Mouse (Mus musculus) naive thymus-derived CD4-positive, alpha-beta T cell, adult 2 months (primary cell): ENCODE data around the gene Glis1.

ENCODE experiments used
- DNase-seq: peaks from one replicate; pipeline ENCODE4 v3.0.0-alpha.2; 2011; ENCODE audit warnings: low read depth

Gene Glis1

DNA sequence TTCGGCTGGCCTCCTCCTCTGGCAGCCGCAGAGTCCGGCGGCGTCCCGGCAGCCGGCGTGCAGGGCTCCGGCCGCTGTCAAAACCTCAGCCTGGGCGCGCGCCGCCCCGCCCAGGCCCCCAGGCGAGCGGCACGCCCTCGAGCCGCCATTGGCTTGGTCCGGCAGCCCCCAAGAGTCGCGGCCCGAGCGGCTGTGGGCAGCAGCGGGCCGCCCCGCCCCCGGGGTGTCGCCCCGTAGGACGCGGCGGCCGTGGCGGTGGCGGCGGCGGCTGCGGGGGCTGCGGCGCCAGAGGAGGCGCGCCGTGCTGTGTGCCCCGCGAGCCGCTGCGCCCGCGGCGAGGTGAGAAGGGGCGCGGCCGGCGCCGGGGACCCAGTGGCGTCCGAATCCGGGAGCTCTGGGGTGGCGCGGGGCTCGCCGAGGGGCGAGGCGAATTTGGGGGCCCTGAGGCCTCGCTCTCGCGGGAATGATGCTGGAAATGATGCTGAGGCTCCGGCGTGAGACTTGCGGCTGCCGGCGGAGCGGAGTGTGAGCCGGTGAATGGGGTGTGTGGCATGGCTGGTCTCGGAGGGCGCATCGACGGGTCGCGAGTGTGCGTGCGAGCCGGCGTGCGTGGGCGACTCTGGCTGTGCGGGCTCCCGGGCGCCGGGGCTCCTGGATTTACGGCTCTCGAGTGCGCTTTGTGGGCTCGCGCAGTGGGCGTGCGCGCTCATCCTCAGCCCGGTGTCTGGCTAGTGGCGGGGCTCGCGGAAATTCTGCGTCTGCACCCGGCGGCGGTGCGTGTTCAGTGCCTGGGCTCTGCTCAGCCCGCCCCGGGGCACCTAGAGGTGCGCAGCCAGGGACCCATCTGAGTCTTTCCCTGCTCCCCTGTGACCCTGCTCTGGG is at the start of gene Glis1:
Gene Glis1, plus strand, starts transcription at position 236 of the 882 bp plus-strand sequence.
- DNase-seq: no peak

DNA sequence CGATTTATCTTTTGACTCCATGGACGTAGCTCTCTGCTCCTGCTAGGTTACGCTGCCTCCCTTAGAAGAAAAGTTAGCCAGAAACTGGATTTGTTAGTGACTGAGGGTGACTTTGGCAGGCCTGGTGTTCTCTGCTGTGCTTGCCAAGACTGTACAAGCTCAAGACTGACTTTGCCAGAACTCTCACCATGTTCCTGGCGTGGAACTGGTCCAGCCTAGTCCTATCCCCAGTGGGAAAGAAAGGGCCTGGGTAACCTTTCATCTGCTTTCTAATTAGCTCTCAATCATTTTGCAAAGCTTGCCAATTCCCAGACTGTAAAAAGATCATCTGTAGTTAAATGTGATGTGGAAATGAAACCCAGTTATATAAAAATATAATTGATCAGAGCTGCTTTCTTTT is 47.4 kb upstream of the Glis1 start:
- DNase-seq: no peak

DNA sequence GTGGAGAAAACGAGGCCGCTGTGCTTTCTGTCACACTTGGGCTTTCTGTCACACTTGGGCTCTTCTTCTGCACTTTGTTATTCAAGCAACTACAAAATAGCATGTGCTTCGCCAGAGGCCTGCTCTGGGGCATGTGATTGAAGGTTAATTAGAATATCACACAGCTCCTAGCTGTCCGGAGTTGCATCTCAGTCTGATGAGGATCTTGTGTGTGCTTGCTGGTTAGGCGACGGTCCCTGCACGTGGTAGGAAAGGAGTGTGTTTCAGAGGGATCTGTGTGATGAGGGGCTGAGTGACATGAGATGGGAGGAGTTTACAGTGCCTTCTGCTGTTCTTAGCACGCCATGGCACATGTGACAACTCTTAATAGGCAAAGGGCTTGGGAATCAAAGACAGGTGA is 46.9 kb upstream of the Glis1 start:
- no peak for DNase-seq

DNA sequence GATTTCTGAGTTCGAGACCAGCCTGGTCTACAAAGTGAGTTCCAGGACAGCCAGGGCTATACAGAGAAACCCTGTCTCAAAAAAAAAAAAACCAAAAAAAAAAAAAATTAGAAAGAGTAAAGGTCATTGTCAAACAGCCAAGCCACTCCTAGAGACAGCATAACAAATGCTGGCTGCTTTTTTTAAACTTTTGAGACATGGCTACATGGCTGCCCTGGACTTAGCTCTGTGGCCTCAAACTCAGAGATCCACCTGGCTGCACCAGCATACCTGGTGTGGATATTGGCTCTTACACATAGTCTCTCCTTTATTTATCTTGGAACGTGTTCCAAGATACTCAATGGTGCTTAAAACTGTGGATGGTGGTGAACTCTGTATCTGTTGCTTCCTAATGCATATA is 46.1 kb upstream of the Glis1 start:
- DNase-seq: no peak

DNA sequence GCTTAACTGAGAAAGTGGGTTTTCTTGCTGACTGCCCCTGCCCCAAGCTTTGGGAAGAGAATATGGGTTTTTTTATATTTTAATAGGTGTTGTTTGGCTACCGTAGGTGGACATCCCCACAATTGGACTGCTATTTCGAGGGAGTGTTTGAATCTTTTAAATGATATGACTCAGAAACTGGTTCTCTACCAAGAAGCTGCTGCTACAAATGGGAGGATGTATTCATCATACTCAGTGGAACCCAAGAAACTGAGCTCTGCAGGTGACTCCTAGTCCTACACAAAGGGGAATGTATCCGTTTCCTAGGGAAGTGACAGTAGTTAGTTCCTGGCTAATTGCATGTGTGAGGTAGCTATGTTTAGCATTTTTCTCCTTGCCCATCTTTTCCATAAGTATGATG is 45.0 kb upstream of the Glis1 start:
- DNase-seq: no peak

DNA sequence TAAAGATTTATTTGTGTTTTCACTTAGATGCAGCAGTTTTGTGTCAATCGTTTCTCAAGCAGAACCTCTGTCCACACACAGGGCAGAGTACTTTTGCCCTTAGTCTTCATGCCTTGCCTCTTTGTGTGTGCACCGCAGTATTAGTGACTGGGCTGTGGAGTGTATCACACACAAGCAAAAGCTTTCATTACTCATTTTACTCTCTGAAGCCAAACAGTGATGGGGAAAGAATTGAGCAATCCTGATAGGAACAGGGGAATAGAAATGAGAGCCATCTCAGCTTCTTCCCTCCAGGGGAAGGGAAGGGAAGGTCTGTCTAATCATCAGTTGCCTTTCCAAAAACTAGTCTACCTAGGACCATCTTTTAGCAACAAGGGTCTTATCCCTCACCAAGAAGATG is 40.6 kb upstream of the Glis1 start:
- DNase-seq: no peak

DNA sequence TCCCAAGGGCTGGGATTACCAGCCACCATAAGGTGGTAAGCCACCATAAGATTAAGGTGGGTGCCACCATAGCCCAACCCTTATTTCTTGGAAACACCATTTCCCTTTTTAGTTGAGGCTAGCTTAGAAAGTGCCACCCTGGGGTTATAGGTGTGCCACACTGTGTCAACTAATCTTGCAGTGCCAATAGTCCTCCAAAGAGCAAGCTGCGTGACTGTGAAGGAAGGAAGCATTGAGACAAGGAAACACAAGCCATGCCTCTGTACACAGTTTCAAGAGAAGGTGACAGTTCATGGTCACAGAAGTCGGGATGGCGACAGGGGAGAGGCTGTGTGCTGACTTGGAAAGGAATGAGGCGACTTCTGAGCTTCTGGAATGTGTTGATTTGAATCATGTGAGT is 14.2 kb upstream of the Glis1 start:
- DNase-seq: no peak

DNA sequence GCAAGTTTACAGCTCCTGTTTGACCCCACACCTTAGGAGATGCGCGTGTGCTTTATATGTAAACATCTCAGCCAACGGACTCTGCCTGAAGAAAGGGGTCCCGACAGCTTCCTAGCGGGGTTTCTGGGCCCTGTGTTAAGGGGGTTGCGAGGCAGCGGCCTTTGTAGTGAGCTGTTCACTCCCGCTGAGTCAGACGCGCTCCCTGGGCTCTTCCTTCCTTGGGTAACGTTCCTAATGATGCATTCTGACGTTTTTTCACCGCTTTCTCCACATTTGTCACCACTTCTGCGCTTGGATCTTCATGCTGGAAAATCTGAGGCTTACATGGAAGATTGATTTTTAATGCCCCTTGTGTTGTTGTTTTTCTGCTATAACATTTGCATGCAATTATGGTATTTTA is 12.7 kb upstream of the Glis1 start:
- no peak for DNase-seq

DNA sequence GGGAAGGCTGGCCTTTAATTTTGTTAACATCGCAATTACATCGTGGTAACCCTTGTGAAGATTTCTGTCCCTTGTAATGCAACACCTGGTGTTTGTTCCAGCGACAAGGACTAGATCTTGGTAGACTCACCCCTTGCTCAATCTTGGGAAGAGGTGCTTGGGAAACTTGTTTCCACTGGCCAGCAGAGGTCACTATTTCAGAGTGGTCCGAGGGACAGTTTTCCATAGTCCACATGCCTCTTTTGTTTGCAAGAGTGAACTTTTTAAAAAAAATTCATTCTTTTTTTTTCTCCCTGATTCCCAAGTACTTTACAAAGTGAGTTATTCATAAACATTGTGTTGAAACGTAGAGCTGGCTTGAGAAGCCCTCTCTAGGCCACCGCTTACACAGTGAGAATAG is 12.2 kb upstream of the Glis1 start:
- no peak for DNase-seq

DNA sequence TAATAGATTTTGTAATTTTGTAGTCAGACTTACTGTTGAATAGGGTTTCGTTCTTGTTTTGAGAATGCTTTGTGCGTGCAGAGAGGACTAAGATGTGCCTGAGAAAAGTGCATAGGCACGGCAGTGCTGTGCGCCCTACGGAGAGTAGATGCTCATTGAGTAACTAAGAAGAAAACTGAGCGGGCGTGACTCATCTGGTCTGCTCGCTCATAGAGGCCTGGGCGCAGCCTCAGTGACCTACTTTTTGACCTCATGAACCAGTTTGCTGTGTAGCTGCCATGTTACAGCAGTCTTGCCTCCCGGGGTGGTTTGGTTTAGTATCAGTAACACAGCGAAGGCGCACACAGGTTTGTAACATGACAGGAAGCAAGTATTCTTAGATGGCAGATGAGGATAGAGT is 8.8 kb upstream of the Glis1 start:
- DNase-seq: no peak

DNA sequence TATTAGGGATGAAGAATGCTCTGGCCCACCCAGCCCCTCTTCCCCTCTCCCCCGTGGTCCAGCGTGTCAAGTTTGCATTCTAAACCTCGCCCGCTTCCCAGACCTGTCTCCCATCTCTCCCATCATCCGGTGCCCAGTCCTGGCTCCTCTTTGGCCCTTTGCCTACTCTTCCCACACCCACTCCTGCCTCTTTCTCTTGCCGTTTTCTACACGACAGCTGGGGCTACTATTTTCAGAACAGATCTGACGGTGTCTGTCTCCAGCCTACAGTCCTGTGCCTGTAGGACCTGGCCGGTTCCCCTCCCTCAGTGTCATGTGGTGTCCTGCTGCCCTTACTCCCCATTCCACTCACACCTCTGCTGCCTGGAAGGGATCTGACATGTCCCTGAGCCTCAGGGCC is 7.8 kb upstream of the Glis1 start:
- no peak for DNase-seq

DNA sequence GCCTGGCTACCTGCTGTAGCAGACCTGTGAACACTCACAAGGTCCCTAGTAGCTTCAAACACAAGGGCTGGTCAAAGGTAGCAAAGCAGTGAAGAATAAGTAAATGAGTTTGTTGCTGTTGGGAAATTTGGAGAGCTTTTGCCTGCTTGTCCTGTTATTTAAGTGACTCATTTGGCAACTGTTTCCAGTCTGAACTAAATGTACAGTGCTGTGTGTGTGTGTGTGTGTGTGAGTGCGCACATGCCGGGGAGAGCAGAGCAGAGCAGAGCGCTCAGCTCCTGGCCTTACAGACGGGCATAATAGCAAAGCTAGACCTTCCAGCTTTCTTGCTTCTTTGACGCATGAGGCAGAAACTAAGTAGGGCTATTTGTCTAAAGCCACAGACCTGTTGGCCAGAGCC is 1.7 kb upstream of the Glis1 start:
- no peak for DNase-seq

DNA sequence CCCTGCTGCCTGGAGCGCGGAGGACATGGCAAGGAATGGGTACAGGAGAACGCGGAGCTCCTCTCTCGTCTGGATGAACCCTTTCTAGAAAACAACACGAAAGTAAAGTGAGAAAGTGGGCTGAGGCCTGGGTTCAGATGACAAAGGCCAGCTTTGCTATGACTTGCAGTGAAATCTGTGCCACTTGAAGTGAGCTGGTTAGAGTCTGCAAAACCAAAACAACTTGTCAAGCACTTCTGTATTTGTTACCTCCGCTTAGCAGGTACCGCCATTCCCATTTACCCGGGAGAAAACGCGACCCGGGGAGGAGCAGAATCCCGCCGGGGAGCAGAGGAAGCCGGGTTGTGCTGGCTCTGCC is 414 bp upstream of the Glis1 start:
- DNase-seq: no peak

DNA sequence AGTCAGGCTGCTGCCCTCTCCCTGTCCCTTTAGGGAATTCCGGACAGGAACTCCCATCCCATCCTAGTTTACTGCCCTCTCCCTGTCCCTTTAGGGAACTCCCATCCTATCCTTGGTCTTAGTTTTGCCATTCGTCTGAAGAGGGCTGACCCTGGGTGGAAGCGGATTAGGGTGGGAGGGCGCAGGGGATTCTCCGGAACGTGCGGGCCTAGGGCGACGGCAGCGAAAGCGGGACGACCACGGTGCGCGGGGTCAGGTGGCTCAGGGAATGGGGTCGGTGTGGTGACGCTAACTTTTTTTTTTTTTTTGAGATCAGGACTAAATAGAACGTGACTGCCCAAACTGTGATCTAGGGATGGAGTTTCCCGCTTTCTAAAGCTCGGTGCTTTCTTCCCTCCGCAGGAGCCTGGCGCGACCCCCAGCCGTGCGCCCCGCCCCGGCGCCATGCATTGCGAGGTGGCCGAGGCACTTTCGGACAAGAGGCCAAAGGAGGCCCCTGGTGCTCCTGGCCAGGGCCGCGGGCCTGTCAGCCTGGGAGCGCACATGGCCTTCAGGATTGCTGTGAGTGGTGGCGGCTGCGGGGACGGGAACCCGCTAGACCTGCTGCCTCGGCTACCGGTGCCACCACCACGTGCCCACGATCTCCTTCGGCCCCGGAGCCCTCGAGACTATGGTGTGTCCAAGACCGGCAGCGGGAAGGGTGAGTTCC is 1.0 kb downstream of the Glis1 start:
- DNase-seq: no peak

DNA sequence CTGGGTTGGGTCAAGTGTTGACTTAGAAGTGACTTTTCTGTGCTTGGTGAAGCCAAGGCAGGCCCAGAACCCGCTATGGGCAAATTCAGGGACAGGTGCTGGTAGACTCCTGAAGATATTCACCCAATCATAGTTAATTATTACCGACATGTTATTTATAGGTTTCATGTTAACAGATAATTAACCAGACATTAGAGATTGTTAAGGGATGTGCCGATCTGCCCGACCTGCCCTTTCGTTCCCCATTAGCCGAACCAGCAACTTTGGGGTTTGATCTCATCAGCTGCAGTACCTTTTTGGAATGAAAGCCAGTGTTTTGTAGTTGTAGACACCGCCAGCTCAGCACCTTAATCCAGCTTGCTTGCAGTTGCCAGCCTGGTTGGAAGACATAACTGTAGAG is 2.1 kb downstream of the Glis1 start:
- DNase-seq: no peak

DNA sequence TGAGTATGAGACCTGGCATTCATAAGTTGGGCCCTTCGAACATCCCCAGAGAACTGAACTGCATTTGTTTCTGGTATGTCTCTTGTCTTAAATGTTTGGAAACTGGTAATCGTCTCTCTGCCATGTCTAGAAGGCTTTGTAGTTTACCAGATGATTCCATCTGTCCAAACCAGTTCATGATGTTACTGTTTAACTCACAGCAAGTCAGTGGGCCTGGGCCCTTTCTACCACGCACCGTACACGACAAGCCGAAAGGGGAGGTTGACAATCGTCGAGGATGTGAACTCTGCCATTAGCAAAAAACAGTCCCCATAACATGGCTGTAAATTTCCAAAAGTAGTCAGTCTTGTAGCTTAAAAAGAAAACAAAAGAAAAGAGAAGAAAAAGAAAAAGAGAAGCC is 4.3 kb downstream of the Glis1 start:
- no peak for DNase-seq

DNA sequence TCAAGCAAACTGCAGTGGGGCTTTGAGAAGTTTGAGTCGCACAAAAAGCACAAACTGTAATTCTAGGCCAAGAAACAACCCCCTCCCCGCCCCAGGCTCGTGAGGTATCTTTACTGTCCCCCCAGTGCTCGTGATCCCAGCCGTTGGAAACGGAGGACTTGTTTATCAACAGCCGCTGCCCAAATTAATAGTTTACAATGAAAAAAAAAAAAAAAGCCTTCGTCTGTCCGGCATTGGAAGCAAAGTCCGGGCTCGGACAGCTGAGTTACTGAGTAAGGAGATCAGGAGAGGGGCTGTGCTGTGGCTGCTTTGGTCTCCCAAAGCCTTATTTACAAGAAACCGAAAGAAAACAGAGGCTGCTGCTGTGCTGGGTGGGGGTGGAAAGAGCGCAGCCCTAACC is 5.9 kb downstream of the Glis1 start:
- no peak for DNase-seq

DNA sequence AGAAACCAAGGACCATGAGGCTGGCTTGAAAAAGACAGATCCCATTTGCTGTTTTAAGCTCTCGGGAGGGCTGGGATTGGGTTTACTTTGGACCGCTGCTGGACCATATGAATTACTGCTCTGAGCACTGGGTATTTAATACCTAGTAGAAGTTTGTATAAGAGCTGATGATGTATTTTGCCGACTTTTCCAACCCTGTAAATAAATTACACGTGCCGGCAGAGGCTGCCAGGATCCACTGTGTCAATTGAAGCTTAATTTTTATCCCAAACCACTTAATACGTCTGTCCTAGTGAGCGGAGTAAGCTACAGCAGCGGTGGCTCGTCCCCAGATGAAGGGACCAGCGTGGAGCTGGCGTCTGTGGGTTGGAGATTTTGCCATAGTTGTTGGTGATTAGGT is 7.9 kb downstream of the Glis1 start:
- DNase-seq: no peak

DNA sequence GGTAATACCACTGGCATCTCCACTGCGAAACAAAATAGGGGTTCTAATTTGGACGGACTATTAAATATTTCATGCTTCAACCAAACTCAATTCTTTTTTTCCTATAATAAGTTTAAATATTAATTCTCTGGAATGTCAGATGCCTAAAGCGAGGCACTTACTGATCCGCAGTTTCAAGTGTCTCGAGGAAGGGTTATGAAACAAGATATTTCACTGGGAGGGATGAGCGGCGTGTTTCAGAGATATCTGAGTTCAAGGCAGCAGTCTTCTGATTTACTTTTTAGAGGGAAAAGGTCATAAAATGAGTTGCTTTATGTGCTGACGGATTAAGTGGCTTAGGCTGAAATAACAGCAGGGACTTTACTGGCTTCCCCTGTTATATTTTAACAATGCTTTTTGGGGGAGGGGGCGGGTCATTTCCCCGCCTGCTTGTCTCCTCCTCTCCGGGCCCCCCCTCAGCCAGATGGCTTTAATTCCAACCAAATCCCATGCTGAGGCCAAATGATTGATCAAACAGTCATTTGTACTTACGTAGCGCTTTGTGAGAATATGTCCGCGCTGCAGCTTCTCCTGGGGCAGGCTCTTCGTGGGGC is 8.6 kb downstream of the Glis1 start:
- no peak for DNase-seq

DNA sequence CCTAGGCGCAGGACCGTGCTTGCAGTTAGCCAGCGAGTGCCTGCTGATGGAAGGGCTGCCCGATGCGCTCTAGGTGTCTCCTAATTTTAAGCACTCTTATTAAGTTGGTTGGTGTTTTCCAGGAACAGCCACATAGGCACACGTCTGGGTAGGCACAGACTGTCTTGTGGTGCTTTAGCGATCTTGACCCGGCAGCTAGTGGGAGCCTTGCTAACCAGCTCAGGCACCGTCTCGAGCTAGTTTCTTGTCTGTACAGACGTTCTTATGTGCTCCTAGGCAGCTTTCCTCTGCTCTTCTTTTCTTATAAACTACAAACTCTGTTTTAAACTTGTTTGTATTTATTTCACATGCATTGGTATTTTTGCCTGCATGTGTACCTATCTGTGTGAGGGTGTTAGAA is 9.2 kb downstream of the Glis1 start:
- DNase-seq: no peak

DNA sequence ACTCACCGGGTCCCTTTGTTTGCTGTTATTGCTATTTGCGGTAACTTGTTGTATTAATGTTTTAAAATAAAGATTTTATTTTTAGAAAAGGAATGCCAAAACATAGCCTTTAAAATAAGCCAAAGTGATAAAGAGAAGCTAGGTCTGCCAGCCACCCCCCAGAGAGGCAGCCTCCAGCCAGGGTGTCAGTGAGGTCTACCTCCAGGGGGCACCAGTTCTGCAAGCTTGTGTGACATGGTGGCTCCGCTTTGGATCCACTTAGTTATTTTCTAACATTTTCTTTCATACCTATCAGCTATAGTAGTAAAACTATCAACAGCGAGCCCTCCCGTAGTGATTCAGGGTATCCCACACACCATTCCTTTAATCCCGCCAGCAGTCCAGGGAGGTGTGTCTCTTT is 14.1 kb downstream of the Glis1 start:
- DNase-seq: no peak

DNA sequence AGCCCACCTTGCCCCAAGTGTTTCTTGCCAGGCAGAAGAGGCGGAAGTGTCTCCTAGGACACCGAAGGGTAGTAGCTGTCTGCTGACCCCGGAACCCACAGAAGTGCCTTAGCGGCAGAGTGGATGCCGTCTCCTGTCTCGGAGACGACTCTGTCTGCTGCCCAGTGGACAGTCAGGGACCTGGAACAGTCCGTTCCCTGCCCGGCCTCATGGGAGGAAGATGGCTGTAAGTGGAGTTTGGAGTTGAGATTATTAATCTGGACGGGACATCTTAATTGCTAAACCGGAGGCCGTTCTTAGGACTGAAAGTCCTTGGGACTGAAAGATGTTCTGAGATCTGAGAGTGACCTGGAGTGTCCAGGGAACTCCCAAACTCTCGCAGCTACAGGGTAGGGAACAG is 15.1 kb downstream of the Glis1 start:
- DNase-seq: no peak

DNA sequence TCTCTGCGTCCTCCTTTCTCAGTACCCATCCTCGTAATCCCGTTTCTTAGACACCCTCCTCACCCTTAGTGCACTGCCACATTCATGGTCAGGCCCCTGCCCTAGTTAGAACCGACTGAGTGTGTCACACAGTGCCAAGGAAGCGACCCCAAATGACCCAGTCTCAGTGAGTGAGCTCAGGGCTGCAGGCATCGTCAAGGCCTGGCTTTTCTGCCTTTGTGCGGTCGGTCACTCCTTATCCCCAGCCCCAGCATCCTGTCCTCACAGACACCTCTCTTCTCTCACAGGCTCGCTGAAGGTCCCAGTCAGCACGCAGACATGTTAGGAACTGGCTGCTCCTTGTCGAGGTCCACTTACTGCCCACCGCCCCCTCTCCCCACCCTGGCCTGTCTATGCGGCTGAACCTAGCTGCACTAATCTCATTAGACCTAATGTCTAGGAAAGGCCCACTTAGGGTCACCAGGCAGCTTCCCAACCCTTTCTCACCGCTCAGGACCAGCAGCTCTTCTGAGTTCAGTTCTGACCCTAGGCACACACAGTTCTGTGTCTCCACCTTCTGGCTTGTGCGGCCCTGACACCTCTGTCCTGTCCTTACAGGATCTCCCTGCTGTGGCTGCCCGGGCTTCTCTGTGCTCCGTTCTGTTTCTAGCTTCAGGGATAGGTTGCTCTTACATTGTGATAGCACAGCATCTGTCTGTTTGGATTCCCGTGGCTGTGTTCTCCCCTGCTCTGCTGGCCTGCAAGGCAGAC is 18.1 kb downstream of the Glis1 start:
- DNase-seq: no peak
